Mouse (Mus musculus) heart, postnatal 36 days (tissue): ENCODE results near the gene Hipk3. TPM values are rescaled to one million over a fixed set of nuclear protein-coding genes. Genes with fewer than 3 reads are reported as not detected.

ENCODE experiments used
- DNase-seq, 2 experiments: peaks; one replicate each; pipeline ENCODE4 v3.0.0; 2021 to 2022
- intact Hi-C: fragments of 180-260 bp; cut with DNase I; formaldehyde crosslinking; loops from one replicate; pipeline ENCODE4 v1.15.1; 2025
- total RNA-seq, 2 experiments: library from RNA; stranded (reverse); gene quantifications; 2 replicates each; pipeline ENCODE4 v1.2.3; 2021

Gene Hipk3
- total RNA-seq, 2 experiments from 2014 or later = 209 to 219 TPM

- intact Hi-C loops = loop anchor here (1.0 kb wide), 1 partner anchor 288 kb away; no protein-coding TSS in a partner anchor
- DNase-seq = no peak
These were observed 72.0 kb downstream of the Hipk3 start for GRCm38 (mm10) chr2:104422230-104422629.

- no peak for DNase-seq
- intact Hi-C loops = no loop called here
These were observed 73.4 kb downstream of the Hipk3 start for GRCm38 (mm10) chr2:104420805-104421204.

DNA sequence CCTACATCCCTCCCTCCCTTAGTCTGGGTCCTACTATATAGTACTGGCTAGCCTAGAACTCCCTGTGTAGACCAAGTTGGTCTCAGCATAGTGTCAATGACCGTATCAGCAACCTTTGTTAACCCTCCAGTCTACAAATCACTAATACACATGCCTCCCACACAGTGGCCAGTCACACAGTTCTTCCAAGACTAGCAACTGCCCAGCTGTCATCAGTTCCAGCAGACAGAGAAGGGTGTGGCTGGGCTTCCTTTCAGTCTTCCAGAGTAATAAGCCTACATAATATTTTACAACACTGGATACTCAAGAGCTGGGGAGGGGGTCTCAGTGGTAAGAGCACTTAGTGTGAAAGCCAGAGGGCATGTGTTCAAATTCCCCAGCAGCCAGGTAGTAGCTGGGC, 74.2 kb downstream of the Hipk3 start:
- DNase-seq = no peak
- intact Hi-C loops = no loop called here

DNA sequence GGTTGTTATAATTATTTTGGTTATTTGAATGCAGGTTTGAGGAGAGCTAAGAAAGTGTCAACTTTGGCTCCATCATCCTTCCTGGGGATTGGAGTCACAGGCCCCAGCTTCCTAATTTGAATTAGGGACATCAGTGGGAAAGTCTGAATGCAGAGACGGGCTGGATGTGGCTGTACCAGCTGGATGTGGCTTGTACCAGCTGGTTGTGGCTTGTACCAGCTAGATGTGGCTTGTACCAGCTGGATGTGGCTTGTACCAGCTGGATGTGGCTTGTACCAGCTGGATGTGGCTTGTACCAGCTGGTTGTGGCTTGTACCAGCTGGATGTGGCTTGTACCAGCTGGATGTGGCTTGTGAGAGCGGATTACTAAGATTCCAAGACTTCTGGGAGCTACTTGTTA, 74.8 kb downstream of the Hipk3 start:
- intact Hi-C loops = no loop called here
- no peak for DNase-seq

DNA sequence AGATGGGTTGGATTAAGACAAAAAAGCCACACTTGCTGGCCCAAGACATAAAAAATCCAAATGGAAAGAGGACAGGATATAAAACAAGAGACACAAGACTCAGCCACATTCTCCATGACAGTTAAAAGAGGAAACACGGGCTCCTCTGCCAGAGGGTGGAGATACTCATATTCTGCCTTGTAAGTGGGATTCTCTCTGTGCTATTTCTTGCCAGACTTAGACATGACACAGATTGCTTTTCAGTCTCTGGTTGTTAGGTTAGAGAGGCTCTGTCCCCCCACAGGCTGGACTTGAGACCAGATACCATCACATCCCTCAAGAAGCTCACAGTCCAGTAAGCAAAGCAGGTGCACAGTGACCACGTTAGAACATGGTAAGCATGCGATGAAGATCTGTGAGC, 81.2 kb downstream of the Hipk3 start:
- DNase-seq = no peak
- intact Hi-C loops = no loop called here

GRCm38 (mm10) chr2:104412496-104412895, 81.8 kb downstream of the Hipk3 start:
- intact Hi-C loops = no loop called here
- no peak for DNase-seq

- no peak for DNase-seq
- intact Hi-C loops = no loop called here
These were observed 82.4 kb downstream of the Hipk3 start for GRCm38 (mm10) chr2:104411806-104412205.

DNA sequence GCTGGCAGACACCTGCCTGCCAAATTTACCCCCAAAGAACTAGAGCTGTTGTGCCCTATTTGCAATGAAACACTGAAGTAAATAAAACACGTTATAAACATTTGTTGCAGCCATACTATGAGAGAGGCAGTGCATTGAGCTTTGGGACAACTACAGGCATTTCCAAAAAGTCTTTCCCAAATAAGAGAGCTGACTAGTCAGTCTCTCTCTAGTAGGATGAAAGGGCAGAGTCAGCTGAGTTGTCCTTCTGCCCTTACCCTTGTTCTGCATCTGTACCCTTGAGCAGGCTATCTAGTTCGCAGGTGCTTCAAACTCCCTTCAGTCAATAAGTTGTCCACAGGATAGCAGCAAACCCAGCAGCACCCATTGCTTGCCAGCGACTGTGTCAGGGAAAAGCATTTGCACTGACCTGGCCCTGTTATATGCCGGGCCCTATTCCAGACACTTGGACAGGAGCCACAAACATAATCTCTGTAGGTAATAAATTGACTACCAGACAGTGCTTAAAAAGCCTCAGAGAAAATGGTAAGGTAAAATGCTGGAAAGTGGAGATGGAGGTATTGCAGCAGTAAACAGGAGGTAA, 83.2 kb downstream of the Hipk3 start, which contains the start of gene D430041D05Rik:
Gene D430041D05Rik (minus strand): TSS at position 51 of the 583 bp plus-strand sequence.
- intact Hi-C loops = no loop called here
- DNase-seq = no peak

- intact Hi-C loops = no loop called here
- DNase-seq = no peak
These were observed 84.1 kb downstream of the Hipk3 start for GRCm38 (mm10) chr2:104409851-104410821.

DNA sequence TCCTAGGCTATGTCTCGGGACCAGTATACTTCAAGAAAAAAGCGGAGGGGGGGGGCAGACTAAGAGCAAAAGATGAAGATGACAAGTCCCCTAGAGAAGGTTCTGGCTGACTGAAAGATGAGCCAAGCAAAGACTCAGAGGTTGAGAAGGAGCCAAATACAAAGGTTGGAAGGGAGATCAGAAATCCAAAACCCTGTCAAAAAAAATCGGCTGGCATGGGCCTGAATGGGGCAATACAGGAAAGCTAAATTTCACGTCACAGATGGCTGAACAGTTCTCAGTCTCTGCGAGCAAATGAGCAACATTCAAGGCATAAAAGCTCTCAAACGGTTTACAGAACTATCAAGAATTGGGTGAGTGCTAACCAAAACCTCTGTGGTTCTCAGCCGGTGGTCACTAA, 85.9 kb downstream of the Hipk3 start:
- intact Hi-C loops = no loop called here
- DNase-seq = no peak

DNA sequence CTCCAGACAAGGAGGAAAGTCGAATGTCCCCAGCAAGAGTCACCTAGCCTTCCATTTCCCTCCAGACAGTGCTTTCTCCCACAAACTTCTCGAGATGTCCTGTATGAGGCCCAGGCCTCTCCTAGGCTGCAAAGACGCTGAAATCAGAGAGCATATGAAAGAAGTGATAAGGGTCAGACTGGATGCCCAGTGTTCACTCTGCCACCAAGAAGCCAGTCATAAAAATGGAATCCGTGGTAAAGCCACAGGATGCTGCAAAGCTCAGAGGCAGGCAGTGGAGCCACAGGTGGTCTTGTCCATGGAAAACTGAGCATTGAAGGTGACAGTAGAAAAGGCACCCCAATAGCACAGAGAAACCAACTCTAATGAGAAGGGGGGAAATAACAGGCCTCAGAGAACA, 86.3 kb downstream of the Hipk3 start:
- DNase-seq = no peak
- intact Hi-C loops = no loop called here

DNA sequence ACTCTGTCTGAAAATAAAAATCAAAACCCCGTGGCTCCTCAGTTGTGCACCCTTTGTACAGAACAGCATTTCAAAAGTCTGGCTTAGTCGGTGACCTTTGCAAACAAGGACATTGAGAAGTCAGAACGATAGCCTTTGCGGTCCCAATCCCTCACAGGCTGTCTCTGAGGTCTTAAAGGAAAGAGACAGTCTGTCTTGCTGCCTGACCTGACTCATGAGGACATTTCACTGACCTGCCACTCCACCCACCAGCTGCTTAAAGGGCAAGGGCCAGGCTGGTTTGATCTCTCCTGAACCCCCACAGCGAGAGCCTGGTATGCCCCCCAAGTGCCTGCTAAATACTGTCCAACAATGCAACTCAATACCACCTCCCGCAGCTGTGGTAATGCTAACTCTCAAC, 90.2 kb downstream of the Hipk3 start:
- intact Hi-C loops = no loop called here

DNA sequence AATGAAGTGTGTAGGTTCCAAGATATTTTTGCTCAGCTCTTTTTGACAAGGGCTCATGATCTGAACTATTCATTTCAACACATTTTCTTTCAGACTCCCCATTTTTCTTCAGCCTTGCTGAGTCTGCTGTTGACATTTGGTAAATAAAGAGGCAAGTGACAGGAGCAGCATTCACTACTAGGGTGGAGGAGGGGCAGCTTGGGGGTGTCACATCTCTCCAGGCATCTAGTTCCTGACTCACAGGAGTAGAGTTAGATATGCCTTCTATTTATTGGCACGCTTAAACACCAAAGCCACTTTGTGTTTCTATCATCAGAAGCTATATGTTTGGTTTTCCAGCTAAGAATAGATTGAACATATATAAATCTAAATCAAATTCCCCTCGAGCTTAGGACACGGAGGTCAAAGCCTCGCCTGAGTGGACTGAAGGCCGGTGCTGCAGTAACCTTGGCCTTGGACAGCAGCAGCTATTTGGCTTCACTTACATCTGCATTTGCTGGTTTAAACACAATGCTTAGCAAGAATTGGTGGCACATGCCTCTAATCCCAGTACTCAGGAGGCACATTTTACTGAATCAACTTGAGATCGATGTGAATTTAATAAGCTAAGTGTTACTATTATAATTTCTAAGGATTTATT, 95.5 kb downstream of the Hipk3 start:
- intact Hi-C loops = no loop called here
- no peak for DNase-seq

More for the DNA sequence above, 90.2 kb downstream of the Hipk3 start:
- no peak for DNase-seq

DNA sequence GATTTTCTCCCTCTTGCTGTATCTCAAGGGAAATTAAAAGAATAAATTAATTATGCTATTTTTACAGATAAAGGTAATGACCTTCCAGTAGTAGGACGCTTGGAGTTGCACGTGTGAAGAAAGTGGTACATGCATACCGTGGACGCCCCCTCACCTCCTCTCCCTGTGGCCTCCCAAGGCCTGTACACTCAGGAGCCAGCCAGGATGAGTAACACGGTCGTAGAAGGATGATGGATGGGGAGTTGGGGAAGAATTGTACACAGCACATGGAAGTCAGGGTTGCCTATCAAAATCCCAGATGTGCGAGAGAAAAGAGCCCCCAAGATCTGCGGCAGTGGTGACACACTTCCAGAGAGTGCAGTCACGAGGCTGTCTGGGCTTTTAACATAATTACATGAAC, 98.3 kb downstream of the Hipk3 start:
- no peak for DNase-seq
- intact Hi-C loops = no loop called here

GRCm38 (mm10) chr2:104394769-104395168, 99.5 kb downstream of the Hipk3 start:
- DNase-seq = no peak
- intact Hi-C loops = no loop called here

DNA sequence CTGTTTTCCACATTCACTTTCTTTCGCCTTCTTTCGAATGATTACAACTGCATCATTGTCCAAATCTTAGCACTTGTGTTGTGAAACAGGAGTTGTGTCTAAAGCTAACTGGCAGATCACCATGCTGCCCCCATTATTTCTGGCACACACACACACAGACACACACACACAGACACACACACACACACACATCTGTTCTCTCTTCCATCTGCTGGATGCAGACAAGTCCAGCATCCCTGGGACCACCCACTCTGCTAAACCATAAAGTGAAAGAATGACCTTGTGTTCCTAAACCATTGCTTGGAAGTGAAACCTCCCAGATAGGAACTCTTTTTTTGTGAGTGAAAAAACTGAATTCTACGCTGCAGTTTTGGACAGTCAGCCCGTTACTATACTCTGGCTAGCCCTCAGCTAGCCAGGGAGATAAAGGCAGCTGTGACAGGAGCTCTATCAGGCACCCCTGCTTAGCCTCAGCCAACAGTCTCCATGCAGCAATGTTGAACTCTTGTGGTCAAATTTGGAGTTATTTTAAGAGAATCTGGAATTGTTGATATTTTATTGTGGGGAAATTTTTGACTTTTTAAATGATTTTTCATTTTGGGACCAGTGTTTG, 101.4 kb downstream of the Hipk3 start:
- DNase-seq = no peak
- intact Hi-C loops = no loop called here

GRCm38 (mm10) chr2:104389231-104389630, 105.0 kb downstream of the Hipk3 start:
- intact Hi-C loops = no loop called here
- no peak for DNase-seq

DNA sequence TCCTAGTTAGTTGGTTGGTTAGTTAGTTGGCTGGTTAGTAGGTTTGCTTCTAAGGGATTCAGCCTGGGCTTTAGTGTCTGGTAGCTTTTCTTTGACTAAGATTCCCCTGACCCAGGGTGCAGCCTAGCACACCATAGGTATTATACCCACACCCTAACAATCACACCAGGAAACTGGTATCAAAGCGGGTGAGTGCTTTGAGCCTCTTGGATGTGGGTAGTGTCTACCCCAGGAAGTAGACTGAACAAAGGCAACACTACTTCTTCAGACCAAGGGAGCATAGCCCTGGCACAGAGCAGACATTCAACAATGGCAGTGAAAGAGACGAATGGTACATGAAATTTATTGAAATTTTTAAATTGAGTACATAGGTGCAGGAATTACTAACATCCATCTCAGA, 108.3 kb downstream of the Hipk3 start:
- intact Hi-C loops = no loop called here
- no peak for DNase-seq

DNA sequence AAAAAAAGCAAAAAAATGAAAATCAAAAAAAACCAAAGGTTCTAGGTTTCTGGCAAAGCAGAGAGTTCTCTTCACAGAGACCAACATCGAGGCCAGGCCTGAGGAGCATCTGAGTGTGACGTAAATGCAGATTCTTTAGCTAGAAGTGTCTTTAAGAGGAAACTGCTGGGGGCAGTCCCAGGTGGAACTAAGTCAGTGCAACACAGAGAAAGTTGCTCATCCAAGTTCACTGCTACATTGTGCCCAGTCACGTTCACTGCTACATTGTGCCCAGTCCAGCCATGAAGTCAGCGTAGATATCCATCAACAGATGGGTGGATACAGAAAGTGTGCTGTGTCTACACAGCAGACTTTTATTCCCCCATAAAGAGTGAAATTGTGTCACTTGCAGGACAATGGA, 110.7 kb downstream of the Hipk3 start:
- DNase-seq = no peak
- intact Hi-C loops = no loop called here

GRCm38 (mm10) chr2:104382813-104383212, 111.4 kb downstream of the Hipk3 start:
- DNase-seq = no peak
- intact Hi-C loops = no loop called here

GRCm38 (mm10) chr2:104379304-104379703, 114.9 kb downstream of the Hipk3 start:
- intact Hi-C loops = no loop called here
- DNase-seq = no peak
